Mouse (Mus musculus): ENCODE data around the gene Ctsll3. TPM values are rescaled to one million over a fixed set of nuclear protein-coding genes. Genes with fewer than 3 reads are reported as not detected.
A peak's percentile ranks its signal among the peaks of the same experiment; 100 is the strongest.

Gene Ctsll3
- polyA plus RNA-seq, 1 experiment from 2014 or later, result not detected

DNA sequence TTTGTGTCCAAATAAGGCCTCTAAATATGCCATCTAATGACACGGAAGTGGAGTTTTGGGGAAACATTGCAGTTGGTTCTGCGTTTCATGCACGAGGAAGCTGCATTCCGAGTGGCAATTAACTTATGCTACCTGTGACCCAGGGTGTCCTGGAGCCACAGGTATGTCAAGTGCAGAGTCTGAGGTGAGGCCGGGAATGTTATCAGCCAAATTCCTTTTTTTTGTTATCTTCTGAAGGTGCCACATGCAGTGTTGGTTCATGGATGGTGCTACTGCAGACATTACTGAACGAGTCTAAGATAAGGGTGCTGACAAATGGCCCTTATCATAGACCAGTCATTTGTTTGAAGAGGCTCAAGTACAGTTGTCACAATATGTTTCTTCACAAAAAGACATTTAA, 10.1 kb upstream of the Ctsll3 start:
- WGBS (ENCODE audit: insufficient replicate concordance), result 45% methylated on average over 6 of the region's 6 CpGs
- H3K9me3 ChIP-seq (replicated peaks; ENCODE audit: control insufficient read depth, low read length), result no peaks in the 10 kb centered on the region
- no peaks in the 10 kb centered on the region for H3K4me1 ChIP-seq (ENCODE audit: control insufficient read depth, low read depth, low read length)
- no peak overlapping the region for H3K9ac ChIP-seq (ENCODE audit: low read depth, low read length)
- no peak overlapping the region for H3K4me2 ChIP-seq (ENCODE audit: low read depth, low read length)
- ATAC-seq (ENCODE audit: low read depth), result no peak
- H3K36me3 ChIP-seq (ENCODE audit: control insufficient read depth, insufficient read depth), result no peaks in the 10 kb centered on the region
- no peak overlapping the region for H3K27ac ChIP-seq (ENCODE audit: low read length)
- H3K27me3 ChIP-seq (ENCODE audit: control insufficient read depth, insufficient read depth, low read depth, low read length), result no peaks in the 10 kb centered on the region
- H3K4me3 ChIP-seq (ENCODE audit: low read depth, low read length), result no peak overlapping the region

DNA sequence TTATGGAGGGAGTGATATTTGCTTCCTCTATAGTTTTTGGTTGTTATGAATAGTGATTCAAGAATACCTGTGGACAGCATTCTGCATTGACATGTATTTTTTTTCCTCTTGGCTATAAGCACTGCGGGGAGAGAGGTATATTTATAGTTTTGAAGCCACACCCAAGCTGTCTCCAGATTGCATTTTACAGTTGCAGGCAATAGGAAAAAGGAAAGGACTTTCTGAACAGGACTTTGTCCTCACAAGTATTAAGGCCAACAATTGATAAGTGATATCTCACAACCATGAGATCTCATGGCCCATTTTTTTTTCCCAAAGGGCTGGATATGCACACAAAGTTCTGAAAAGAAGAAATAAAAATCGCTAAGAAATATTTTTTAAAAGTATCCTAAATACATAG, 7.0 kb upstream of the Ctsll3 start:
- 45% methylated on average over 2 of the region's 2 CpGs for WGBS (ENCODE audit: insufficient replicate concordance)
- no peak for ATAC-seq (ENCODE audit: low read depth)
- Histone ChIP-seq H3K4me2 (ENCODE audit: low read depth, low read length) (no peak overlapping the region), H3K4me1 (ENCODE audit: control insufficient read depth, low read depth, low read length) (no peaks in the 10 kb centered on the region), H3K27me3 (ENCODE audit: control insufficient read depth, insufficient read depth, low read depth, low read length) (no peaks in the 10 kb centered on the region), H3K4me3 (ENCODE audit: low read depth, low read length) (no peak overlapping the region), H3K36me3 (ENCODE audit: control insufficient read depth, insufficient read depth) (no peaks in the 10 kb centered on the region), H3K9ac (ENCODE audit: low read depth, low read length) (no peak overlapping the region), H3K9me3 (replicated peaks; ENCODE audit: control insufficient read depth, low read length) (no peaks in the 10 kb centered on the region), H3K27ac (ENCODE audit: low read length) (no peak overlapping the region)

DNA sequence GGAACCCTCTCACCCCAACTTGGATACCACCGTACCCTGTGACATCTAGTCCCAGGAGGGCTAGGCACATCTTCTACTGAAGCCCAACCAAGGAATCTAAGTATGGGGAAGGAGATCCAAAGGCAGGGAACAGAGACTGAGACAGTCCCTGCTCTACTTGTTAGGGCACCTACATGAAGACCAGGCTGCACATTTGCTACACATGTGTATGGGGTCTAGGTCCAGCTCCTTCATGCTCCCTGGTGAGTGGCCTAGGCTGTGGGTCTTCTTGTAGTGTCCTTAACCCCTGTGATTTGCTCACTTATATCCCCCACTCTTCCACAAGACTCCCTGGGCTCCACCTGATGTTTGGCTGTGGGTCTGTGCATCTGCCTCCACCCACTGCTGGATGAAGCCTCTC, 13.2 kb downstream of the Ctsll3 start:
- H3K9ac ChIP-seq (ENCODE audit: low read depth, low read length), result no peak overlapping the region
- no peak for ATAC-seq (ENCODE audit: low read depth)
- no peaks in the 10 kb centered on the region for H3K4me1 ChIP-seq (ENCODE audit: control insufficient read depth, low read depth, low read length)
- no peak overlapping the region for H3K4me2 ChIP-seq (ENCODE audit: low read depth, low read length)
- no peak overlapping the region for H3K4me3 ChIP-seq (ENCODE audit: low read depth, low read length)
- H3K27me3 ChIP-seq (ENCODE audit: control insufficient read depth, insufficient read depth, low read depth, low read length), result no peaks in the 10 kb centered on the region
- 55% methylated on average over 1 of the region's 1 CpGs for WGBS (ENCODE audit: insufficient replicate concordance)
- H3K9me3 ChIP-seq (replicated peaks; ENCODE audit: control insufficient read depth, low read length), result no peaks in the 10 kb centered on the region
- no peak overlapping the region for H3K27ac ChIP-seq (ENCODE audit: low read length)
- no peaks in the 10 kb centered on the region for H3K36me3 ChIP-seq (ENCODE audit: control insufficient read depth, insufficient read depth)

DNA sequence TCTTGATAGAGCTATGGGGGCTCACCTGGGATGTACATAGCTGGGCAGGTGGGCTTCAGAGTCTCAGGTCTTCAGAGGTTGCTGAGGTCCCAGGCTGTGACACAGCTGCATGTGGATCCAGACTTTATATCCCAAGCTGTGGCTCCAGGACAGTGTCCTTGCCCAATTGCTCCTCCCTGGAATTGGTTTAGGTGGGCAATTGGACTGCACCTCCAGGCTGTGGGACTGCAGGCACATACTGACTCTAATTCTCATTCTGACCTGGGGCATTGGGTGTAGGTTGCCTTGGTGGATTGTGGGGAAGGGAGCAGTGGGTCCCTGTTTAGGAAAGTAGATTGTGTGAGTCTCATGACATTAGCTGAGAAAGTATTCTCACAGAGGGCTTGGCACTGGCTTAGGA, 16.4 kb downstream of the Ctsll3 start, which contains the start of gene BC051665:
BC051665 (minus strand) TSS at position 101 of the 400 bp plus-strand sequence.
- Histone ChIP-seq H3K4me1 (ENCODE audit: control insufficient read depth, low read depth, low read length) (no peaks in the 10 kb centered on the region), H3K27me3 (ENCODE audit: control insufficient read depth, insufficient read depth, low read depth, low read length) (no peaks in the 10 kb centered on the region), H3K36me3 (ENCODE audit: control insufficient read depth, insufficient read depth) (no peaks in the 10 kb centered on the region), H3K9ac (ENCODE audit: low read depth, low read length) (no peak within 1 kb of the TSS), H3K4me2 (ENCODE audit: low read depth, low read length) (no peak within 1 kb of the TSS), H3K4me3 (ENCODE audit: low read depth, low read length) (no peak within 1 kb of the TSS), H3K27ac (ENCODE audit: low read length) (no peak within 1 kb of the TSS), H3K9me3 (replicated peaks; ENCODE audit: control insufficient read depth, low read length) (no peaks in the 10 kb centered on the region)
- no peak for ATAC-seq (ENCODE audit: low read depth)

- 70% methylated on average over 7 of the region's 7 CpGs for whole genome bisulfite sequencing (ENCODE audit: insufficient replicate concordance)
Observed at GRCm38 (mm10) chr13:60783301-60783700, 19.3 kb downstream of the Ctsll3 start.

DNA sequence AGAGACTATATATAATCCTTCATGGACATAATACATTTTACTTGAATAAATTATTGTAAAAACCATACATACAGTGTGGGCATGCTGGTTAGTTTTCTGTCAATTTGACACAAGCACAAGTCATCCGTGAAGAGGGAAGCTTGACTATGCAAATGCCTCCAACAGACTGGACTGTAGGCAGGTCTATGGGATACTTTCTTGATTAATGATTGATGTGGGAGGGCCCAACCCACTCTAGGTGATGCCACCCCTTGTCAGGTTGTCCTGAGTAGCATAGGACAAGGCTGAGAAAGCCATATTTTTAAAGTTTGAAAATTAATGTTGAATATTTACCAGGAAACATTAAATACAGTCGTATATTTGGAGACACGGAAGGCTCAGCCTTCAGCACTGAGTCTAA, 22.1 kb downstream of the Ctsll3 start:
- H3K4me1 ChIP-seq (ENCODE audit: control insufficient read depth, low read depth, low read length), result no peaks in the 10 kb centered on the region
- no peaks in the 10 kb centered on the region for H3K9me3 ChIP-seq (replicated peaks; ENCODE audit: control insufficient read depth, low read length)
- H3K27me3 ChIP-seq (ENCODE audit: control insufficient read depth, insufficient read depth, low read depth, low read length), result no peaks in the 10 kb centered on the region
- WGBS (ENCODE audit: insufficient replicate concordance), result 66% methylated on average over 3 of the region's 3 CpGs
- ATAC-seq (ENCODE audit: low read depth), result no peak
- no peaks in the 10 kb centered on the region for H3K36me3 ChIP-seq (ENCODE audit: control insufficient read depth, insufficient read depth)
- H3K9ac ChIP-seq (ENCODE audit: low read depth, low read length), result no peak overlapping the region
- H3K4me3 ChIP-seq (ENCODE audit: low read depth, low read length), result no peak overlapping the region
- H3K27ac ChIP-seq (ENCODE audit: low read length), result no peak overlapping the region
- no peak overlapping the region for H3K4me2 ChIP-seq (ENCODE audit: low read depth, low read length)

More at GRCm38 (mm10) chr13:60783301-60783700, 19.3 kb downstream of the Ctsll3 start:
- H3K4me2 ChIP-seq (ENCODE audit: low read depth, low read length), result no peak overlapping the region
- no peaks in the 10 kb centered on the region for H3K9me3 ChIP-seq (replicated peaks; ENCODE audit: control insufficient read depth, low read length)
- no peaks in the 10 kb centered on the region for H3K27me3 ChIP-seq (ENCODE audit: control insufficient read depth, insufficient read depth, low read depth, low read length)
- no peaks in the 10 kb centered on the region for H3K36me3 ChIP-seq (ENCODE audit: control insufficient read depth, insufficient read depth)
- H3K4me1 ChIP-seq (ENCODE audit: control insufficient read depth, low read depth, low read length), result no peaks in the 10 kb centered on the region
- no peak overlapping the region for H3K27ac ChIP-seq (ENCODE audit: low read length)
- no peak overlapping the region for H3K9ac ChIP-seq (ENCODE audit: low read depth, low read length)
- H3K4me3 ChIP-seq (ENCODE audit: low read depth, low read length), result no peak overlapping the region
- ATAC-seq (ENCODE audit: low read depth), result no peak

GRCm38 (mm10) chr13:60761161-60761560, 41.5 kb downstream of the Ctsll3 start:
- H3K9me3 ChIP-seq (replicated peaks; ENCODE audit: control insufficient read depth, low read length), result no peaks in the 10 kb centered on the region
- ATAC-seq (ENCODE audit: low read depth), result no peak
- H3K4me1 ChIP-seq (ENCODE audit: control insufficient read depth, low read depth, low read length), result no peaks in the 10 kb centered on the region
- H3K36me3 ChIP-seq (ENCODE audit: control insufficient read depth, insufficient read depth), result peaks cover 5% of the 10 kb centered on the region
- H3K27me3 ChIP-seq (ENCODE audit: control insufficient read depth, insufficient read depth, low read depth, low read length), result no peaks in the 10 kb centered on the region
- 81% methylated on average over 17 of the region's 17 CpGs for WGBS (ENCODE audit: insufficient replicate concordance)
- H3K4me2 ChIP-seq (ENCODE audit: low read depth, low read length), result no peak overlapping the region
- no peak overlapping the region for H3K9ac ChIP-seq (ENCODE audit: low read depth, low read length)
- H3K4me3 ChIP-seq (ENCODE audit: low read depth, low read length), result no peak overlapping the region
- H3K27ac ChIP-seq (ENCODE audit: low read length), result no peak overlapping the region

DNA sequence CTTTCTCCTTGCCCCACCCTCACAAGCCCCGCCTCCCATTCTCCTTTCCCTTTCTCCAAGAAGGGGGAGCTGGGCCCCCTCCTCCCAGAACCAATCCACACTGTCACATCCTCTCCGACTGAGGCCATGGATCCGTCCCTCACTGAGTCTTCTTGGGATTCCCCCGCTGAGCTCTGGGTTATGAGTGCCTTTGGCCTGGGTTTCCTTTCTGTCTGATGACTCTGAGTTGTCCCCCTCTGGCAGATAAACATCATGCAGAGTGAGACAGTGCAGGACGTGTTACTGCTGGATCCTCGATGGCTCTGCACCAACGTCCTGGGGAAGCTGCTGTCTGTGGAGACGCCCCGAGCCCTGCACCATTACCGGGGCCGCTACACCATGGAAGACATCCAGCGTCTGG, 42.3 kb downstream of the Ctsll3 start:
- Histone ChIP-seq H3K9me3 (replicated peaks; ENCODE audit: control insufficient read depth, low read length) (no peaks in the 10 kb centered on the region), H3K4me1 (ENCODE audit: control insufficient read depth, low read depth, low read length) (no peaks in the 10 kb centered on the region), H3K27ac (ENCODE audit: low read length) (no peak overlapping the region), H3K27me3 (ENCODE audit: control insufficient read depth, insufficient read depth, low read depth, low read length) (no peaks in the 10 kb centered on the region), H3K36me3 (ENCODE audit: control insufficient read depth, insufficient read depth) (peaks cover 5% of the 10 kb centered on the region), H3K9ac (ENCODE audit: low read depth, low read length) (no peak overlapping the region), H3K4me3 (ENCODE audit: low read depth, low read length) (no peak overlapping the region), H3K4me2 (ENCODE audit: low read depth, low read length) (no peak overlapping the region)
- 82% methylated on average over 12 of the region's 12 CpGs for WGBS (ENCODE audit: insufficient replicate concordance)
- ATAC-seq (ENCODE audit: low read depth), result no peak

DNA sequence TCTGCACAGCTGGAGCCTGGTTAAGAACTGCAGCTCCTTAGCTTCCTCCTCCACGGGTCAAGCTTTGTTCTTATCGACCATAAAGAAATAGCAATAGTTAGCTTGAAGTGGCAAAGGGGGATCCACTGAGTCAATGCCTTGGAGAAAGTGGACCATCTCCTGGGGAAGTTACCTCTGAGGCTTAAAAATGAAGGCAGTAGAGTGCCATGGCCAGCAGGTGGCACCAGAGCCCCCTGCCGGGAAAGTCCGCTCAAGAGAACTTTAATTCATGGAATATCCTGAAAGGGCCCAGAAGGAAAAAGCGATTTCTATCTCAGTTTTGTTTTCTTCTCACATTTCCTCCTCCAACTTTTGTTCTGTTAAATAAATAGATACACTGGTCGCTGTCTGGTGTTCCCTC, 43.5 kb downstream of the Ctsll3 start:
- no peak for ATAC-seq (ENCODE audit: low read depth)
- WGBS (ENCODE audit: insufficient replicate concordance), result 30% methylated on average over 6 of the region's 6 CpGs
- H3K27ac ChIP-seq (ENCODE audit: low read length), result no peak overlapping the region

GRCm38 (mm10) chr13:60757292-60757691, 45.4 kb downstream of the Ctsll3 start:
- H3K36me3 ChIP-seq (ENCODE audit: control insufficient read depth, insufficient read depth), result peaks cover 11% of the 10 kb centered on the region
- WGBS (ENCODE audit: insufficient replicate concordance), result 61% methylated on average over 13 of the region's 13 CpGs

More for the DNA sequence above, 43.5 kb downstream of the Ctsll3 start:
- Histone ChIP-seq H3K4me2 (ENCODE audit: low read depth, low read length) (no peak overlapping the region), H3K9ac (ENCODE audit: low read depth, low read length) (no peak overlapping the region), H3K36me3 (ENCODE audit: control insufficient read depth, insufficient read depth) (peaks cover 5% of the 10 kb centered on the region), H3K4me3 (ENCODE audit: low read depth, low read length) (no peak overlapping the region), H3K9me3 (replicated peaks; ENCODE audit: control insufficient read depth, low read length) (no peaks in the 10 kb centered on the region), H3K27me3 (ENCODE audit: control insufficient read depth, insufficient read depth, low read depth, low read length) (no peaks in the 10 kb centered on the region), H3K4me1 (ENCODE audit: control insufficient read depth, low read depth, low read length) (no peaks in the 10 kb centered on the region)

More at GRCm38 (mm10) chr13:60757292-60757691, 45.4 kb downstream of the Ctsll3 start:
- Histone ChIP-seq H3K9ac (ENCODE audit: low read depth, low read length) (no peak overlapping the region), H3K9me3 (replicated peaks; ENCODE audit: control insufficient read depth, low read length) (no peaks in the 10 kb centered on the region), H3K4me3 (ENCODE audit: low read depth, low read length) (no peak overlapping the region), H3K4me2 (ENCODE audit: low read depth, low read length) (no peak overlapping the region), H3K27me3 (ENCODE audit: control insufficient read depth, insufficient read depth, low read depth, low read length) (no peaks in the 10 kb centered on the region), H3K27ac (ENCODE audit: low read length) (no peak overlapping the region), H3K4me1 (ENCODE audit: control insufficient read depth, low read depth, low read length) (no peaks in the 10 kb centered on the region)
- ATAC-seq (ENCODE audit: low read depth), result peak; percentile 79
